In the genomic region with DNA sequence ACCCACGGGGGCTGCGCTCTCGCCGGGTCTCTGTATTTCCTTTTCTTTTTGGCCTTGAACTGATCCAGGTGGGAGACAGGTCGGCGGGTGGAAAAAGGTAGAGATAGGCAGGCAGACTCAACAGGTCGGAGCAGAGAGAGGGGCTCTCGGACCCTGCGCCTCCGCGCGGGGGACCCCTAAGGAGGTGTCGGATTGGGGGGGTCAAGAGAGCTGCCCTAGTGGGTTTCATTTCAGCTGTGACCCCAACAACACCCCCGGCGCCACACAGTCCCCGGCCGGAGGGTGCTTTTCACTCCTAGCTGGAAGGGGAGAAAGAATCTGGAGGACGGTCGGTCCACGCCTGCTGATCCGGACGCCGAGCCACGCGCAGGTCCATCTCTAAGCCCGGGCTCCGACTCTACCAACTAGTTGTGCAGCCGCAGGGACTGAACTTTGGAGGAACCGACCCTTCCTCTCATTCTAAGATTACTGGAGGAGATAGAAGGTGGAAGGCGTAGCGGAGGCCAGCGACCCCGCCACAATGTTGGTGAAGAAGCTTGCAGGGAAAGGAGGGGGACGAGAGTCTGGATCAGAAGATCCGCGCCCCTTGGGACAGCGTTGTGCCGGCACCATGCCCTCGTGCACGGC, we compare ENCODE assay signal across 8 mouse cellular contexts. TPM values are rescaled to one million over a fixed set of nuclear protein-coding genes. Genes with fewer than 3 reads are reported as not detected.
DNase-seq lines count a peak whose midpoint lies in the region; ATAC-seq lines count a peak whose summit lies in the region.

No protein-coding gene starts in this region.

- peak; percentile 18 to 64 for DNase-seq in adrenal gland, adult (ENCODE audit: inconsistent age in 2 of 2, low spot score in 1 of 2)
- no peak for DNase-seq in adrenal gland, postnatal 4 days (ENCODE audit: low spot score in 2 of 2)
- peak; percentile 5 for DNase-seq in ovary, postnatal 10 days (ENCODE audit: low spot score)
- no peak for DNase-seq in ovary, adult 18-20 months (ENCODE audit: low spot score)
- peak; percentile 10 for DNase-seq in urinary bladder, postnatal 10 days (ENCODE audit: low spot score)

- H3K27ac ChIP-seq in forebrain, embryonic 16.5 days (ENCODE audit: low read length) = no peak overlapping the region
- no peak overlapping the region for H3K27ac ChIP-seq in kidney, embryonic 16.5 days (ENCODE audit: low read length)

- peak overlapping the region; percentile 100 for H3K4me2 ChIP-seq in forebrain, embryonic 16.5 days (ENCODE audit: low read length)
- H3K4me2 ChIP-seq in kidney, embryonic 16.5 days (replicated peaks; ENCODE audit: low read depth, low read length) = peak overlapping the region; percentile 97

- H3K4me3 ChIP-seq in forebrain, embryonic 16.5 days (replicated peaks; ENCODE audit: low read length) = peak overlapping the region; percentile 60
- H3K4me3 ChIP-seq in kidney, embryonic 16.5 days (ENCODE audit: low read length) = peak overlapping the region; percentile 54

- peak; percentile 26 for ATAC-seq in forebrain, embryonic 16.5 days
- ATAC-seq in kidney, embryonic 16.5 days (ENCODE audit: low FRiP score, low TSS enrichment) = peak; percentile 49
- ATAC-seq in megakaryocyte progenitor cell, adult 5-6 weeks (replicated peaks; ENCODE audit: poor library complexity) = peak; percentile 18

- peak overlapping the region; percentile 55 for H3K9ac ChIP-seq in forebrain, embryonic 16.5 days (replicated peaks; ENCODE audit: low read depth, low read length)
- H3K9ac ChIP-seq in kidney, embryonic 16.5 days (replicated peaks; ENCODE audit: low read length) = peak overlapping the region; percentile 64

- H3K27me3 ChIP-seq in forebrain, embryonic 16.5 days (replicated peaks; ENCODE audit: control insufficient read depth, insufficient read depth, low read length) = no peaks in the 10 kb centered on the region; the same call in 1 of the 2 replicates
- H3K27me3 ChIP-seq in kidney, embryonic 16.5 days (ENCODE audit: insufficient read depth, low read length) = peaks cover 5% of the 10 kb centered on the region

- peaks cover 6% of the 10 kb centered on the region for H3K4me1 ChIP-seq in forebrain, embryonic 16.5 days (replicated peaks; ENCODE audit: control insufficient read depth, insufficient read depth, low read length)
- peaks cover 8% of the 10 kb centered on the region; the same call in 1 of the 2 replicates for H3K4me1 ChIP-seq in kidney, embryonic 16.5 days (ENCODE audit: insufficient read depth, low read length)

- H3K36me3 ChIP-seq in forebrain, embryonic 16.5 days (ENCODE audit: control insufficient read depth, insufficient read depth) = no peaks in the 10 kb centered on the region
- no peaks in the 10 kb centered on the region for H3K36me3 ChIP-seq in kidney, embryonic 16.5 days (ENCODE audit: insufficient read depth, low read length)

- under 1% methylated on average over 40 of the region's 40 CpGs for WGBS in forebrain, embryonic 16.5 days
- under 1% methylated on average over 40 of the region's 40 CpGs for WGBS in kidney, embryonic 16.5 days

- H3K9me3 ChIP-seq in forebrain, embryonic 16.5 days (ENCODE audit: control insufficient read depth, low read length) = no peaks in the 10 kb centered on the region
- no peaks in the 10 kb centered on the region for H3K9me3 ChIP-seq in kidney, embryonic 16.5 days (ENCODE audit: low read length)

RNA-seq across cellular contexts. Expression of gene Col25a1, which starts 49.8 kb away (rescaled TPM):
- 10 to 100 TPM; 12.5 to 13.9 TPM for total RNA-seq in adrenal gland, postnatal 4 days (2021)
- polyA plus RNA-seq in forebrain, embryonic 16.5 days (2015; fragmentation: Nextera tagmentation; extraction: Ambion mirVana) = 4.1 and 6.3 TPM in 2 replicates
- 4.2 and 4.9 TPM in 2 replicates for polyA plus RNA-seq in kidney, embryonic 16.5 days (2015; fragmentation: Nextera tagmentation; extraction: Ambion mirVana)
- total RNA-seq in megakaryocyte progenitor cell, adult 5-6 weeks (2015) = 0.10 TPM in 1 of 2 replicates, not detected in the other
- total RNA-seq in megakaryocyte progenitor cell, adult 5-6 weeks (2017) = 0.07 TPM in 1 of 2 replicates, not detected in the other

Comparison
In these comparisons a context has a peak if more than half of its experiments do, and no peak if none do; other contexts are left out.
1. DNase-seq: peak in adrenal gland, adult (2 of 2), ovary, postnatal 10 days (single experiment) and urinary bladder, postnatal 10 days (single experiment); none in adrenal gland, postnatal 4 days (0 of 2) and ovary, adult 18-20 months (single experiment).
2. RNA of gene Col25a1, which starts 49.8 kb away (total RNA-seq): 12.5 to 13.9 TPM in adrenal gland, postnatal 4 days; 0.07 to 0.10 TPM in megakaryocyte progenitor cell, adult 5-6 weeks; every median in the first group is over 10 times any median in the second.
3. Peak in every context shown above with its lines, with median percentiles within 50 percentile points of each other: ATAC-seq.